Mouse (Mus musculus) stomach, embryonic 16.5 days (tissue): ENCODE data around the gene Slc38a11. TPM values are rescaled to one million over a fixed set of nuclear protein-coding genes. Genes with fewer than 3 reads are reported as not detected.
A peak's percentile ranks its signal among the peaks of the same experiment; 100 is the strongest.

Experiments
- ATAC-seq: fragments of 200-750 bp; cut with Nextera tagmentation; 2 replicates; pipeline ENCODE4 v1.8.0; 2017; ENCODE audit warnings: moderate number of reproducible peaks, moderate TSS enrichment; ENCODE audit not compliant: insufficient read depth, low FRiP score
- H3K27ac ChIP-seq: fragments of 300-500 bp; sonication (generic); 2 replicates; pipeline ENCODE4 v1.5.1; 2014; ENCODE audit warnings: low read length
- H3K27me3 ChIP-seq: fragments of 300-500 bp; sonication (generic); 2 replicates; pipeline ENCODE4 v1.6.1; 2014; ENCODE audit warnings: low read length, control low read depth, mixed read lengths; ENCODE audit not compliant: control insufficient read depth, insufficient read depth
- H3K36me3 ChIP-seq: fragments of 300-500 bp; sonication (generic); 2 replicates; pipeline ENCODE4 v1.6.1; 2014; ENCODE audit warnings: low read length; ENCODE audit not compliant: control insufficient read depth, insufficient read depth
- H3K4me1 ChIP-seq: fragments of 300-500 bp; sonication (generic); 2 replicates; pipeline ENCODE4 v1.6.1; 2014; ENCODE audit warnings: low read length, control low read depth, mixed read lengths; ENCODE audit not compliant: control insufficient read depth, insufficient read depth
- H3K4me2 ChIP-seq: fragments of 300-500 bp; sonication (generic); 2 replicates; pipeline ENCODE4 v1.6.1; 2014; ENCODE audit warnings: low read depth, low read length, mixed read lengths
- H3K4me3 ChIP-seq: fragments of 300-500 bp; sonication (generic); replicated peaks from 2 replicates; pipeline ENCODE4 v1.5.1; 2014; ENCODE audit warnings: mild to moderate bottlenecking, low read length
- H3K9ac ChIP-seq: fragments of 300-500 bp; sonication (generic); 2 replicates; pipeline ENCODE4 v1.6.1; 2014; ENCODE audit warnings: low read length
- H3K9me3 ChIP-seq: fragments of 300-500 bp; sonication (generic); replicated peaks from 2 replicates; pipeline ENCODE4 v1.6.1; 2016; ENCODE audit warnings: low read length, control low read depth; ENCODE audit not compliant: control insufficient read depth
- WGBS: fragments of 180-500 bp; shearing (Covaris S2); extraction: QIAGEN DNeasy Blood & Tissue Kit; methylation state at CpG from one replicate; pipeline ENCODE4 v1.1.7; 2014; 5-methylcytosine and 5-hydroxymethylcytosine counted together
- polyA plus RNA-seq: library from polyadenylated mRNA; unstranded; fragments of >200 nt; fragmentation: Nextera tagmentation; extraction: Ambion mirVana; gene quantifications from 2 replicates; pipeline ENCODE4 v1.2.1, GENCODE M21; 2015

Slc38a11 gene
- 0.40 and 0.62 TPM in 2 replicates for polyA plus RNA-seq

GRCm38 (mm10) chr2:65363828-65364497 lies at the start of gene Slc38a11:
Slc38a11 (minus strand) TSS chr2:65364034.
- H3K27me3 ChIP-seq = no peaks in the 10 kb centered on the region; the same call in 1 of the 2 replicates
- no peaks in the 10 kb centered on the region for H3K9me3 ChIP-seq
- no peak within 1 kb of the TSS for H3K9ac ChIP-seq
- H3K4me1 ChIP-seq = peaks cover 7% of the 10 kb centered on the region; the same call in 1 of the 2 replicates
- H3K4me2 ChIP-seq = peak within 1 kb of the TSS; percentile 16
- H3K4me3 ChIP-seq = no peak within 1 kb of the TSS
- no peaks in the 10 kb centered on the region for H3K36me3 ChIP-seq
- peak; percentile 62; the same call in 1 of the 2 replicates for ATAC-seq
- H3K27ac ChIP-seq = no peak within 1 kb of the TSS
- WGBS = 7% methylated on average over 18 of the region's 18 CpGs

- Histone ChIP-seq H3K4me1 (no peaks in the 10 kb centered on the region), H3K4me3 (no peak overlapping the region), H3K27me3 (no peaks in the 10 kb centered on the region), H3K9ac (no peak overlapping the region), H3K27ac (no peak overlapping the region), H3K9me3 (no peaks in the 10 kb centered on the region), H3K36me3 (no peaks in the 10 kb centered on the region), H3K4me2 (no peak overlapping the region)
- ATAC-seq = no peak
- WGBS = 50% methylated on average over 2 of the region's 2 CpGs
Observed at GRCm38 (mm10) chr2:65407110-65407509, 43.3 kb upstream of the Slc38a11 start.

- Histone ChIP-seq H3K4me1 (no peaks in the 10 kb centered on the region), H3K27me3 (no peaks in the 10 kb centered on the region), H3K27ac (no peak overlapping the region), H3K36me3 (no peaks in the 10 kb centered on the region), H3K9me3 (no peaks in the 10 kb centered on the region), H3K4me2 (no peak overlapping the region), H3K4me3 (no peak overlapping the region), H3K9ac (no peak overlapping the region)
- WGBS = 91% methylated on average over 1 of the region's 1 CpGs
- no peak for ATAC-seq
Observed at GRCm38 (mm10) chr2:65405407-65405806, 41.6 kb upstream of the Slc38a11 start.

- no peak overlapping the region for H3K4me3 ChIP-seq
- H3K27ac ChIP-seq = no peak overlapping the region
- 72% methylated on average over 5 of the region's 5 CpGs for WGBS
- H3K36me3 ChIP-seq = no peaks in the 10 kb centered on the region
- no peaks in the 10 kb centered on the region for H3K9me3 ChIP-seq
- no peaks in the 10 kb centered on the region for H3K27me3 ChIP-seq
- H3K4me2 ChIP-seq = no peak overlapping the region
- no peaks in the 10 kb centered on the region for H3K4me1 ChIP-seq
- ATAC-seq = no peak
- no peak overlapping the region for H3K9ac ChIP-seq
Observed at GRCm38 (mm10) chr2:65402001-65402400, 38.2 kb upstream of the Slc38a11 start.

GRCm38 (mm10) chr2:65399938-65400337 lies 36.1 kb upstream of the Slc38a11 start:
- WGBS = 66% methylated on average over 5 of the region's 5 CpGs
- H3K27ac ChIP-seq = no peak overlapping the region

GRCm38 (mm10) chr2:65396128-65396527 lies 32.3 kb upstream of the Slc38a11 start:
- Histone ChIP-seq H3K4me3 (no peak overlapping the region), H3K4me2 (no peak overlapping the region), H3K27ac (no peak overlapping the region), H3K4me1 (no peaks in the 10 kb centered on the region), H3K9ac (no peak overlapping the region), H3K27me3 (no peaks in the 10 kb centered on the region), H3K36me3 (no peaks in the 10 kb centered on the region), H3K9me3 (no peaks in the 10 kb centered on the region)
- 25% methylated on average over 3 of the region's 3 CpGs for WGBS
- no peak for ATAC-seq

More at GRCm38 (mm10) chr2:65399938-65400337, 36.1 kb upstream of the Slc38a11 start:
- no peaks in the 10 kb centered on the region for H3K27me3 ChIP-seq
- no peaks in the 10 kb centered on the region for H3K4me1 ChIP-seq
- H3K36me3 ChIP-seq = no peaks in the 10 kb centered on the region
- no peak overlapping the region for H3K9ac ChIP-seq
- H3K4me3 ChIP-seq = no peak overlapping the region
- H3K9me3 ChIP-seq = no peaks in the 10 kb centered on the region
- no peak for ATAC-seq
- H3K4me2 ChIP-seq = no peak overlapping the region

- Histone ChIP-seq H3K4me2 (no peak overlapping the region), H3K4me3 (no peak overlapping the region), H3K36me3 (no peaks in the 10 kb centered on the region), H3K9ac (no peak overlapping the region), H3K4me1 (no peaks in the 10 kb centered on the region), H3K9me3 (no peaks in the 10 kb centered on the region), H3K27ac (no peak overlapping the region), H3K27me3 (no peaks in the 10 kb centered on the region)
- 62% methylated on average over 4 of the region's 4 CpGs for WGBS
- no peak for ATAC-seq
Observed at GRCm38 (mm10) chr2:65393061-65393460, 29.2 kb upstream of the Slc38a11 start.

- ATAC-seq = no peak
- H3K4me1 ChIP-seq = no peaks in the 10 kb centered on the region
- no peak overlapping the region for H3K9ac ChIP-seq
- H3K27me3 ChIP-seq = no peaks in the 10 kb centered on the region
- H3K9me3 ChIP-seq = no peaks in the 10 kb centered on the region
- H3K4me2 ChIP-seq = no peak overlapping the region
- 81% methylated on average over 6 of the region's 6 CpGs for WGBS
- H3K27ac ChIP-seq = no peak overlapping the region
- no peaks in the 10 kb centered on the region for H3K36me3 ChIP-seq
- no peak overlapping the region for H3K4me3 ChIP-seq
Observed at GRCm38 (mm10) chr2:65391322-65391721, 27.5 kb upstream of the Slc38a11 start.

- H3K4me3 ChIP-seq = no peak overlapping the region
- WGBS = 68% methylated on average over 6 of the region's 6 CpGs
- H3K4me1 ChIP-seq = peaks cover 5% of the 10 kb centered on the region; the same call in 1 of the 2 replicates
- H3K27ac ChIP-seq = no peak overlapping the region
- H3K9ac ChIP-seq = no peak overlapping the region
- H3K4me2 ChIP-seq = no peak overlapping the region
- ATAC-seq = no peak
- no peaks in the 10 kb centered on the region for H3K9me3 ChIP-seq
- no peaks in the 10 kb centered on the region for H3K27me3 ChIP-seq
- no peaks in the 10 kb centered on the region for H3K36me3 ChIP-seq
Observed at GRCm38 (mm10) chr2:65384815-65385214, 21.0 kb upstream of the Slc38a11 start.
